Mouse (Mus musculus) E14TG2a.4 (cell line): ENCODE data around the gene Hivep2.

Experiments
- CTCF ChIP-seq: conservative IDR thresholded peaks from 2 replicates; pipeline ENCODE4 v1.5.1; 2014; ENCODE audit warnings: low read length
- POU5F1 ChIP-seq: IDR thresholded peaks from 2 replicates; pipeline ENCODE4 v1.6.1; 2014; ENCODE audit warnings: low read length, borderline replicate concordance

GRCm38 (mm10) chr10:14067802-14068201, 101.9 kb downstream of the Hivep2 start:
- TF ChIP-seq CTCF (no peak), POU5F1 (no peak)
